In genomic region chr2:60217620-60218019, GRCm38 (mm10) we compare ENCODE assay signal across 21 mouse cellular contexts. TPM values are rescaled to one million over a fixed set of nuclear protein-coding genes. Genes with fewer than 3 reads are reported as not detected.
DNase-seq lines count a peak whose midpoint lies in the region; ATAC-seq and TF ChIP-seq lines count a peak whose summit lies in the region.
"Had no signal": no experiment of that assay in that cellular context is flagged by ENCODE, and none has a peak within 500 bp of the region (broad histone marks: within the 10 kb centered on the region; RNA-seq: fewer than 3 reads in every experiment).

No protein-coding gene starts in this region.

- H3K4me1 ChIP-seq in heart, embryonic 13.5 days, result peaks cover 68% of the 10 kb centered on the region
- H3K4me1 ChIP-seq in lung, embryonic 14.5 days (ENCODE audit: insufficient read depth), result peaks cover 4% of the 10 kb centered on the region; the same call in 1 of the 2 replicates
- H3K4me1 ChIP-seq: embryonic facial prominence, embryonic 10.5 days had no signal

- no peak overlapping the region for H3K9ac ChIP-seq in heart, embryonic 13.5 days
- no peak overlapping the region for H3K9ac ChIP-seq in lung, embryonic 14.5 days
- H3K9ac ChIP-seq: forebrain, embryonic 13.5 days; forebrain, postnatal 0 days; heart, embryonic 15.5 days; hindbrain, embryonic 12.5 days had no signal

- peaks cover 26% of the 10 kb centered on the region for H3K36me3 ChIP-seq in heart, embryonic 13.5 days
- H3K36me3 ChIP-seq in lung, embryonic 14.5 days (ENCODE audit: insufficient read depth), result peaks cover 20% of the 10 kb centered on the region
- H3K36me3 ChIP-seq: hindbrain, embryonic 12.5 days had no signal

- no peak for TF ChIP-seq CTCF in lung, embryonic 14.5 days (IDR thresholded peaks at IDR 0.05; ENCODE audit: low read depth)

- H3K4me3 ChIP-seq in heart, embryonic 13.5 days, result no peak overlapping the region
- H3K4me3 ChIP-seq in lung, embryonic 14.5 days (ENCODE audit: low read depth, low read length), result no peak overlapping the region
- H3K4me3 ChIP-seq: embryonic facial prominence, embryonic 10.5 days; forebrain, embryonic 13.5 days; heart, adult 2 months; heart, embryonic 15.5 days; hindbrain, embryonic 12.5 days had no signal

- H3K4me2 ChIP-seq in heart, embryonic 13.5 days, result no peak overlapping the region
- no peak overlapping the region for H3K4me2 ChIP-seq in lung, embryonic 14.5 days
- H3K4me2 ChIP-seq: forebrain, embryonic 13.5 days; heart, embryonic 15.5 days; hindbrain, embryonic 12.5 days had no signal

- peak overlapping the region; percentile 33; the same call in 1 of the 2 replicates for H3K27ac ChIP-seq in heart, embryonic 13.5 days (replicated peaks)
- 0 out of 2 replicates have a peak overlapping the region, but pooled peaks have one; percentile 18 for H3K27ac ChIP-seq in lung, embryonic 14.5 days (ENCODE audit: low read depth)
- H3K27ac ChIP-seq: embryonic facial prominence, embryonic 10.5 days; forebrain, embryonic 13.5 days; heart, adult 2 months; heart, embryonic 15.5 days; hindbrain, embryonic 12.5 days had no signal

- H3K9me3 ChIP-seq in heart, embryonic 13.5 days, result no peaks in the 10 kb centered on the region
- H3K9me3 ChIP-seq in lung, embryonic 14.5 days (ENCODE audit: low read depth, low read length), result no peaks in the 10 kb centered on the region
- H3K9me3 ChIP-seq: embryonic facial prominence, embryonic 10.5 days; forebrain, embryonic 13.5 days; heart, embryonic 15.5 days; hindbrain, embryonic 12.5 days had no signal

- 59% methylated on average over 6 of the region's 6 CpGs for WGBS in heart, embryonic 13.5 days
- 84% methylated on average over 6 of the region's 6 CpGs for WGBS in lung, embryonic 14.5 days

- intact Hi-C loops in heart, postnatal 14 days (cut with DNase I), result loop anchor here (10.0 kb wide), 1 partner anchor 197 kb away; no protein-coding TSS in a partner anchor

- no peaks in the 10 kb centered on the region for H3K27me3 ChIP-seq in heart, embryonic 13.5 days (replicated peaks)
- no peaks in the 10 kb centered on the region for H3K27me3 ChIP-seq in lung, embryonic 14.5 days (ENCODE audit: insufficient read depth, low read length)
- H3K27me3 ChIP-seq: forebrain, embryonic 13.5 days; heart, embryonic 15.5 days; hindbrain, embryonic 12.5 days had no signal

- no peak for DNase-seq in heart, postnatal 14 days
- no peak for DNase-seq in lung, embryonic 14.5 days
- DNase-seq in lung, adult 18-20 months, result no peak
- no peak for DNase-seq in right cerebral cortex, postnatal 10 days (ENCODE audit: low spot score in 2 of 2)
- DNase-seq: adrenal gland, adult 2 months; adrenal gland, postnatal 25 days; cerebellum, adult 18-20 months; cerebellum, adult 9-11 months; cerebellum, postnatal 36 days; forebrain, postnatal 0 days; gastrocnemius, postnatal 36 days; heart, adult 2 months; heart, postnatal 4 days had no signal

- no peak for ATAC-seq in heart, embryonic 13.5 days (ENCODE audit: extremely low read depth, insufficient number of reproducible peaks, low FRiP score, low TSS enrichment)
- no peak for ATAC-seq in lung, embryonic 14.5 days (ENCODE audit: insufficient read depth)
- ATAC-seq in megakaryocyte progenitor cell, adult 5-6 weeks (replicated peaks; ENCODE audit: poor library complexity), result peak; percentile 20; the same call in 1 of the 2 replicates
- ATAC-seq: forebrain, embryonic 13.5 days; forebrain, postnatal 0 days; hindbrain, embryonic 16.5 days; inflammation-experienced regulatory T-cells, adult 6 months had no signal

RNA-seq across cellular contexts. Expression of gene March7, which starts 7.9 kb away (rescaled TPM):
- polyA plus RNA-seq in heart, embryonic 13.5 days (2015; fragmentation: Nextera tagmentation; extraction: Ambion mirVana), result 49.3 and 49.4 TPM in 2 replicates
- 10 to 100 TPM; 33.9 to 37.7 TPM for total RNA-seq in heart, postnatal 14 days (2021)
- 78.7 and 81.4 TPM in 2 replicates for polyA plus RNA-seq in lung, embryonic 14.5 days (2014; fragmentation: Nextera tagmentation; extraction: Ambion mirVana)
- total RNA-seq in megakaryocyte progenitor cell, adult 5-6 weeks (2015), result 63.5 and 73.5 TPM in 2 replicates
- total RNA-seq in megakaryocyte progenitor cell, adult 5-6 weeks (2017), result 55.4 and 65.6 TPM in 2 replicates

RNA-seq across cellular contexts. Expression of gene Baz2b, which starts 8.0 kb away (rescaled TPM):
- 41.9 and 44.2 TPM in 2 replicates for polyA plus RNA-seq in heart, embryonic 13.5 days (2015; fragmentation: Nextera tagmentation; extraction: Ambion mirVana)
- total RNA-seq in heart, postnatal 14 days (2021), result 10 to 100 TPM; 44.6 to 54.8 TPM
- polyA plus RNA-seq in lung, embryonic 14.5 days (2014; fragmentation: Nextera tagmentation; extraction: Ambion mirVana), result 54.3 and 57.2 TPM in 2 replicates
- 59.4 and 70.1 TPM in 2 replicates for total RNA-seq in megakaryocyte progenitor cell, adult 5-6 weeks (2015)
- 95.7 and 107 TPM in 2 replicates for total RNA-seq in megakaryocyte progenitor cell, adult 5-6 weeks (2017)
